Mouse (Mus musculus): Measurements from ENCODE around the gene Ckap5. TPM values are rescaled to one million over a fixed set of nuclear protein-coding genes. Genes with fewer than 3 reads are reported as not detected.
"Not testable (repeated sequence)": the region's sequence is repeated elsewhere in the genome, so short reads cannot be mapped to it uniquely, and the experiment has no call there.

The Ckap5 gene
- total RNA-seq, 2 experiments from 2014 or later = 24.4 to 31.8 TPM

DNA sequence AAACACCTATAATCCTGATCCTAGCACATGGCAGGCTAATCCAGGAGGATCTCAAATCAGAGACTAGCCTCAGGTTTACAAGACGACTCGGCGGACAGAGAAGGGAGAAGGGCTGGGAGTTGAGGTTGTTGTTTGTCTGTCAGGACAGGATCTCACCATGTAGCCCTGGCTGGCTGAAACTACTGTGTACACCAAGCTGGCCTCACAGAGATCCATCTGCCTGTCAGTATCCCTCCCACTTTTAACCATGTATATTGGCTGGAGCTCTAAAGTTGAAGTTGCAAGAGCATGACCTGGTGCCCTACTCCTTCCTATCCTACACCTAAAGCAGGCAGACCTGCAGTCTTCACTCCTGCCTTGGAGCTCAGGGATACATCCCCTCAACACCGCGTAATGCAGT lies 95.8 kb downstream of the Ckap5 start:
- no peak for DNase-seq
- intact Hi-C loops (cut with DNase I) = loop anchor here (10.0 kb wide), 1 partner anchor 308 kb away; no protein-coding TSS in a partner anchor

DNA sequence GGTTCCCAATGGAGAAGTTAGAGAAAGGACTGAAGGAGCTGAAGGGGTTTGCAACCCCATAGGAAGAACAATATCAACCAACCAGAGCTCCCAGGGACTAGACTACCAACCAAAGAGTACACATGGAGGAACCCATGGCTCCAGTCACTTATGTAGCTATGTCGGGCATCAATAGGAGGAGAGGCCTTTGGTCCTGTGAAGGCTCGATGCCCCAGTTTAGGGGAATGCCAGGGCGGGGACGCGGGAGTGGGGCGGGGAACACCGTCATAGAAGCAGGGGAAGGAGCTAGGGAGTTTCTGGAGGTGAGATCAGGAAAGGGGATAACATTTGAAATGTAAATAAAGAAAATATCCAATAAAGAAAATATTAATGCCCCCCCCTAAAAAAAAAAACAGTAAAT lies 96.8 kb downstream of the Ckap5 start:
- intact Hi-C loops (cut with DNase I) = loop anchor here (10.0 kb wide), 1 partner anchor 309 kb away; no protein-coding TSS in a partner anchor
- DNase-seq = not testable (repeated sequence)

DNA sequence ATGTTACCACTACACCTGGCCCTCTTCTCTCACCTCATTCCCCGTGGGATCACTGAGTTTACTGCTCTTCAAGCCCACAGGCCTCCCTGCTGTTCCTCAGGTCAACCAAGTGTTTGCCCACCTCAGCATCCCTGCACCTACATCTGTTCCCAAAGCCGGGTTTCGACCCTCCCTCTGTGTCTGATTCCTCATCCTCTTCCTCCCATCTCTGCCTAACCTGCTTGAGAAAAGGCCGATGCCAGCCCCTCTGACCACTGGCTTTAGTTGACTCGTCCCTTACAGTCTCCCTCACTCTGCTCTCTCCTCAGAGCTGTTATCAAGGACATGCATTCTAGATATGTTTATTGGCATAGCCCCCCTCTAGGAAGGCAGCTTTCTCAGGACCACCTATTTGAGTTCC lies 100.9 kb downstream of the Ckap5 start:
- intact Hi-C loops (cut with DNase I) = loop anchor here (10.0 kb wide), 1 partner anchor 313 kb away; no protein-coding TSS in a partner anchor
- DNase-seq = no peak

DNA sequence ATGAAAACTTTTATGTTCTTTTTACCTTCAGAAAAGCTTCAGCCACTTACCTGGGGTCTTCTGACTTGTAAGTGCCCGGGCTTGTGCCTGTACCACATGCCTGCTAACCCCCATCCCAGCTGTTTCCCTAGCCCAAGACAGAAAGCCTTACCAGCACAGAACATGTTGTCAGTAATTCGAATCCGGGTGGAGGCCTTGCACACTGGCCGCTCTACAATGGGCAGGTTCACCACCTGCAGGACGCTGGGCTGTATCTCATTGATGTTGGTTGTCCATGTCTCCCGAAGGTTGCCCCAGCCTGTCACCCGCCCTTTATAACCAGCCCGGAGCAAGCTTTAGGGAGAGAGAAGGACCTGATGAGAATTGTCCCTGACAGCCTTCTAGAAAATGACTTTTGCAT lies 101.6 kb downstream of the Ckap5 start:
- DNase-seq = no peak
- intact Hi-C loops (cut with DNase I) = loop anchor here (10.0 kb wide), 1 partner anchor 313 kb away; no protein-coding TSS in a partner anchor

DNA sequence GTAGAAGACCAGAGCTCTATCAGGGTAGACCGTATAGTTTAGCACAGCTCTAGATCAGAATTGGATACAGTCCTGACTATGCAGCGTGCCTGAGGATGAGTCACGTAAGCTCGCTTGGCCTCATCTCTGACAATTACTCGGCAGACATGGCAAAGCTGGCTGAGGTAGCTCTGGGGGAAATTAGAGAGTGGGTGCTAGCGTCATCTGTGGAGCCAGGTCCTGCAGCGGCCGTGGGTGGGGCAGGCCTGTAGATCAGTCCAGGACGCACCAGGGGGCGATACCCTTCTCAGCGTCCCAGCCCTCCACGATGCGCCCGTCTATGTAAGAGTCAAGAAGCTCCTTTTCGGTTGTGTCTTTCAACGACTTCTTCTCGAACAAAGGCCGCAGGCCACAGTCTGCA lies 103.1 kb downstream of the Ckap5 start:
- intact Hi-C loops (cut with DNase I) = loop anchor here (10.0 kb wide), 1 partner anchor 315 kb away; no protein-coding TSS in a partner anchor
- DNase-seq = no peak

DNA sequence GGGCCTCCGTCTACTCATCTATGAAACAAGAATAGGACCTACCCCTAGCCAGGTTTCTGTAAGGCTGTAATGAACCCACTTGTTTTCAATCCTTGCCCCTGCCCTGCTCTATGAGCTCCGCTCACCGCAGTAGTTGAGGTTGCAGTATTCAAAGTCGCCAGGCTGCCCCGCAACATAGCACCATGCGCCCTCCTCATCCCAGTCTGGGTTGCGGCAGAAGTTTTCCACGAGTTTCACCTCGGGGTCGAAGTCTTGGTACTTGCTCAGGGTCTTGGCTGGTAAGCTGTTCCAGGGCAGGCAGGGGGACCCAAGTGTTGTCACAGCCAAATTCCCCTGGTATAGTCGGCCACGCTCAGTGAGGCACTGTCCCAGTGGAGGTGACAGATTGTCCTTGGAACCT lies 103.8 kb downstream of the Ckap5 start:
- DNase-seq = no peak
- intact Hi-C loops (cut with DNase I) = no loop called here

DNA sequence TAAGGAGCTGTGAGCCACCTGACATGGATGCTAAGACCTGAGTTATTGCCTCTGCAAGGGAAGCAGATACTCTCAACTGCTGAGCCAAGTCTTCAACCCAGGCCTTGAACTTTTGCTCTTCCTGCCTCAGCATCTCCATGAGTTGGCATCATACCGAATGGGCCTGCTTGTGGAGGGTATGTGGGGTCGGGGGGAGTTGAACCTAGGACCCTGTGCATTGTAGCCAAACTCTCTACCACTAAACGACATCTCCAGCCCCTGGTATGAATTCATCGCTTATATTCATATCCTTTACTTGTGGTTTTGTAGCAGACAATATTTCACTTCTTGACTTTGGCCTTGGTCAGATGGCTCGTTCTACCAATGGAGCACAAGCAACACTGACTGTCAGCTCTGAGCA lies 105.3 kb downstream of the Ckap5 start:
- no peak for DNase-seq
- intact Hi-C loops (cut with DNase I) = no loop called here

DNA sequence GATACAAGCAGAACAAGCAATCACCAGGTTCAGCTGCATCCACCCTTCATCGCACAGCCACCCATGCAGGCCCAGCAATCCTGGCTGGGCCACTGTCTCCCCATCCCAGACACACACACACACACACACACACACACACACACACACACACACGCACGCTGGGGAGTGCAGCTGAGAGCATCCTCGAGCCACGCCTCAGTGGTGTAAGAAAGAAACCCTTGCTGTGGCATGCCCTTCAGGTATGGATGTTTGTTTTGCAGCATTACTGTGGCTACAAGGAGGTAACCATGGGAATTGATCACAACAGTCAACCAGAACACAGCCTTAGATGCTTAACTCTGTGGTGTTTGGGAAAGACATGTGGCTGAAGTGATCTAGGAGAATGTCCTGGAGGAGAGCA lies 105.8 kb downstream of the Ckap5 start:
- DNase-seq = no peak
- intact Hi-C loops (cut with DNase I) = no loop called here

DNA sequence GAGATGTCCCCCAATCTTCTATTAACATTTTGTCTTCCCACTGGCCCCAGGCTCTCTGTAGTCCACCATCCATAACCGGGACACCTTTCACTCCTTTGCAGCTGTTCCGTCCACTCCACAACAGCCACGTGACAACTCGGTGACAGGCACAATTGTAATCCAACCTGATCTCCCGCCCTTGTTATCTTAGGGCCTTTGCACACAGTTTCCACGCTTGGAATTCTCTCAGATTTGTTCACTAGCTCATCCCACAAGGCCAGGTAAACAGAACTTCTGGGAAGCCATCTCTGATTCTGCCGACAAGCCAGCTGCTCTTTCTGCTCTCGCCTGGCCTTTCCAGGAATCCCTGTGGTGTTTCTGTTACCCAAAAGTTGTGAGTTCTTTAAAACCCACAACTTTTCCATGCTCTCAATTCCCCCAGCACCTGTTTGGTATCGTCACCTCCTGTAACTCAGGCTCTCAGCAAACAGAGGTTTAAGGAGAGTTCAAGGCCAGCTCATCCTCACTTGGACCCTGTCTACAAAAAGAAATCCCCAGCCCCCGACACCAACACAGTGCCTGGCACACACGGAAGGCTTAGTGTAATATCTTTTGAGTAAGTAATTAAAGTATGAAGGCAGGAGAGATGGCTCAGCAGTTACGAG lies 106.9 kb downstream of the Ckap5 start:
- DNase-seq = no peak
- intact Hi-C loops (cut with DNase I) = no loop called here

DNA sequence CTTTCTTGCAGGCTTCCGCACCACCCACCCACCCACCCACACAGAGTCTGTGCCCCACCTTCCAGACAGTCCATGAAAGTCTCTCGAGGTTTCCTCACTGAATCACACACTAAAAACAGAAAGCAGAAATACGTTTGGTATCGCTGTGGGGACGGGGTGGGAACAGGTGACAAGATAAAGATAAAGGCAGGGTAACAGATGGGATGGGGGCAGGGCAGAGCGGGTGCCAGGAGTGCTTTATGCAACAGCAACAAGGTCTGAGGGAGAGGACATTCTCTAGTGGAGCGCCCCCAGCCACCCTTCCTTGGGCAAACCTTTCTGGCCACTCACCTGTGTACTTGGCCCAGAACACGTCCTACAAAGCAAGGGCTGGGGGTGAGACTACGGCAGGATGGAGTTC lies 108.3 kb downstream of the Ckap5 start:
- no peak for DNase-seq
- intact Hi-C loops (cut with DNase I) = no loop called here

DNA sequence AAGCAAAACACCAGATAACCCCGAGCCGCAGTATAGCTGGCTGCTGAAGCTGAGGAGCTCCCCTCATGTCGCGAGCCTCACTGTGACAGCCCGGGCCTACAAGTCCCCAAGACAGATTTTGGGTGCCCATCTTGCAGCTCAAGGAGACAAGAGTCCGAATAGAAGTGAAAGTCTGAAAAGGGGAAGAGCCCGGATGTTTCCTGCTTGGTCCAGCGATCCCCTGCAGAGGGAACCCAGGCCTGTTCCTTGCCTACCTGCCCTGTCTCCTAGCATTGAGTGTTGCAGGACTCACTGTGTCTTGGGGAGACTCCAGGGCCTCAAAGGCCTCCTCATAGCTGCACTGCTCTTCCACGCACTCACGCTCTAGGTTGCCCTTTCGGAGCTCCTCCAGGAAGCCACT lies 108.9 kb downstream of the Ckap5 start:
- DNase-seq = no peak
- intact Hi-C loops (cut with DNase I) = no loop called here

DNA sequence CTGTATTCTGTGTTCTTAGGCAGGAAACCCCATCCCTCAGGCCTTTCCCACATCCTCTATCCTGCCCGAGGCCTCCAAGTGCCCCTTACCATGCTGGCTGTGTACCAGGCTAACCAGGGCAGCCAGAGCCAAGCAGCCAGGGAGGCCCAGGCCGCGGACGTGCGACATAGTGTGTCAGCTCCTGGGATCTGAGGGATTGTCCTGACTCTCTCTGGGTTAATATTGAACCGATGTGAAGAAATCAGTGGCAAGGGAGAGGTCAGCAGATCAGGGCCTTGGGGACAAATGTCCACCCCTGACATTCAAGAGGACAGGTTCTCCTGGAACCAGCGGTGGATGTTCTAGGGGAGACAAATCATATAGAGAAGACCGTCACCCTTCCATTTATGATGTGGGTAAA lies 109.7 kb downstream of the Ckap5 start, which contains the start of gene F2:
Gene F2 (minus strand): TSS at position 186 of the 400 bp plus-strand sequence.
- intact Hi-C loops (cut with DNase I) = no loop called here
- DNase-seq = no peak

DNA sequence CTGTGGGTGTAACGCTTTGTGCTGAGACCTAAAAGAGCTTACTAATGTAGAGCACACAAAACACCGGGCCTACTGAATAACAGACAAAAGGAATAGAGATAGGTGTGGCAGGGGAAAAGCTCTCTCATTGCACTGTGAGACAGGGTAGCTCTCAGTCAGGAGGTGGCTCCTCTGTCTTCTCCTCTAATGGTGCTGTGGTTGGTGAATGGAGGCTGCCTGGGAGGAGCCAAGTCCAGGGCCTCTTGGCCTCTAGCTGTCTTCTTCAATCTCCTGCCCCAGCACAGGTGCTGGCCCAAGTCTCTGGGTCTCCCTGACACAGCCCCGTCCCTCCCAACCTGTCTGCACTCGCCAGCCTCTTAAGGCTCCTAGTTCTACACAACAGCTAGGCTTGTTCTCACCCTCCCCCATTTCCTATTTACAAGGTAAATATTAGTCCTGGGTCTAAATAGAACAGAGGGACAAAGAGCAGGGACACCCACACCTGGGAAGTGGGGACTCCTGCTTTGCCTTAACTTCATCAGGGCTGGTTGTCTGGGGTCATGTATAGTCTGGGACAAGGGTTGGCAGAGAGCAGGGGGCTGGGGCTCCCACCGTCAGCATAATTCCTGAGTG lies 110.3 kb downstream of the Ckap5 start:
- intact Hi-C loops (cut with DNase I) = no loop called here

DNA sequence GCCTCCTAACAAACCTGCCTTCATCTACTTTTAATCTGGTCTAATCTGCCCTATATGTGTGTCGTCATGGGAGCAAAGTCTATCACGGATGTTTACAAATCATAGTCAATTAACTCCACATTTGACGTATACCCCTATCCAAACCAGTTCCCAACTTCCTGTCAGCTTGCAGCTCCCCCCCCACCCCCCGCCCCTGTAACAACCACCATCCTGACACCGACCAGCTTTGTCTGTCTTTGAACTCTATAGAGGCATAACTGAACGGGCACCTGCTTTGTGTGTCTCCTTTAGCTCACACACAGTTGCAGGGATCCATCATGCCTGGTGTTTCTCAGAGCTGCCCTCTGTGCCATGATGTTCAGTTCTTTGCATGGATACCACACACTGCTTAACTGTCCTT lies 112.4 kb downstream of the Ckap5 start:
- intact Hi-C loops (cut with DNase I) = no loop called here
- no peak for DNase-seq

More for the DNA sequence above, 110.3 kb downstream of the Ckap5 start:
- no peak for DNase-seq

DNA sequence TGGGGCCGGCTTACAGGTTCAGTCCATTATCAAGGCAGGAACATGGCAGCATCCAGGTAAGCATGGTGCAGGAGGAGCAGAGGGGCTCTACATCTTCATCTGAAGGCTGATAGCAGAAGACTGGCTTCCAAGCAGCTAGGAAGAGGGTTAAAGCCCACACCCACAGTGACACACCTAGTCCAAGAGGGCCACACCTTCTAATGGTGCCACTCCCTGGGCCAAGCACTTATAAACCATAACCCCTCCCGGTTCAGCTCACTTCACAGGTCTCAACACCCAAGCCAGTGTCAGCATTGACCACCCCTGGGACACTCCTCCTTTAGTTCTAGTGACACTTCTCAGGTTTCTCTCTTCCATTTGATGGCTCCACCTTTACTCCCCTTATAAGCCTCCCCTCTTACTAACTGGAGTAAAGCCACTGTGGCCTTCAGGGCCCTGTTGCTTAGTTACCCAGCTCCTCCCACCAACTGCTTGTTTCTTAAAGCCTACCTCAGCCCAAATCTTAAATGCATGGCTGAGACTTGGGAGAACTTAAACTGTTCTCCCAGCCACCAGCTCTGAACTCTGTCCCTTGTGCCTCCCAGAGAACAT lies 116.4 kb downstream of the Ckap5 start:
- intact Hi-C loops (cut with DNase I) = no loop called here
- no peak for DNase-seq

DNA sequence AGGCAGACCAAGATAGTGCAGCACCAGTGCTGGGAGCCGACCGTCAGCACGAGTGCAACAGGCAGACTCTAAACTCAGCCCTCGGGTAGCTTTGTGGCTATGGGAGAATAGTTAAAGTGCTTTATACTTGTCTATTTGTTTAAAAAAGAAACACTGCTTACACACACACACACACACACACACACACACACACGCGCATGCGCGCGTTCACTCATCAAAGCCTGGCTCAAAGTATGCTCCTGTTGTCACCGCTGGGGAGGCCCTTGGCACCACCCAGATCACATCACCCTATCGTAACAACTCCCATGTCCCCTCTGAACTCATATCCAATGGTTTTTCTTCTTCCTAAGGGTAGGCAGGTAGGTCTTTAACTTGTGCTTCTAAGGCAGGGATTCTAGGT lies 117.5 kb downstream of the Ckap5 start:
- no peak for DNase-seq
- intact Hi-C loops (cut with DNase I) = no loop called here

DNA sequence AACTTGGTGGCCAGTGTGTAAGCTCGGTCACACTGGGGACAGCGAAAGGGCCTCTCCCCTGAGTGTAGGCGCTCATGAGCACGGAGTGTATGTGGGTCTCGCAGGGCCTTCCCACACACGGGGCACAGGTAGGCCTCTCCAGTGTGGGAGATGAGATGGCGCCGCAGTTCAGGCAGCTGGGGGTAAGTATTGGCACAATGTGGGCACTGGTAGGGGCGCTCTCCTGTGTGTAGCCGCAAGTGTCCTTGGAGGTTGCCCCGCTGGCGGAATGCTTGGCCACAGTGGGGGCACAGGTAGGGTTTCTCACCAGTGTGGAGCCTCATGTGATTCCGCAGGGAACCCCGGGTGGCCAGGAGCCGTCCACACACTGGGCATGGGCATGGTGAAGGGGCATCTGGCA lies 118.8 kb downstream of the Ckap5 start:
- intact Hi-C loops (cut with DNase I) = no loop called here

DNA sequence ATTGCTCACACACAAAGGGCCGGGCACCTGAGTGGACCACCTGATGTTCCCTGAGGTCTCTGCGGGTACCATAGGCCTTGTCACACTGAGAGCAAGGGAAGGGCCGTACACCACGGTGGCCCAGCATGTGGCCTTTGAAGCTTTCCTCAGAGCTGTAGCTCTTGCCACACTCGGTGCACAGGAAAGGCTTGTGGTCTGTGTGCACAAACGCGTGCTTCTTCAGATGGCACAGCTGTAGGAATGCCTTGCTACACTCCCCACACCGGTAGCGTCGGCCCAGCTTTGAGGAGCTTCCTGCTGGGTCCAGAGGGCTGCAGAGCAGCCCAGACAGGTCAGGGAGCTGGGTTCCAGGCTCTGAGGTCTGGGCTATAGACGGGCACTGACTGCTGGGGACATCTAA lies 119.2 kb downstream of the Ckap5 start:
- no peak for DNase-seq
- intact Hi-C loops (cut with DNase I) = no loop called here

More for the DNA sequence above, 118.8 kb downstream of the Ckap5 start:
- no peak for DNase-seq

DNA sequence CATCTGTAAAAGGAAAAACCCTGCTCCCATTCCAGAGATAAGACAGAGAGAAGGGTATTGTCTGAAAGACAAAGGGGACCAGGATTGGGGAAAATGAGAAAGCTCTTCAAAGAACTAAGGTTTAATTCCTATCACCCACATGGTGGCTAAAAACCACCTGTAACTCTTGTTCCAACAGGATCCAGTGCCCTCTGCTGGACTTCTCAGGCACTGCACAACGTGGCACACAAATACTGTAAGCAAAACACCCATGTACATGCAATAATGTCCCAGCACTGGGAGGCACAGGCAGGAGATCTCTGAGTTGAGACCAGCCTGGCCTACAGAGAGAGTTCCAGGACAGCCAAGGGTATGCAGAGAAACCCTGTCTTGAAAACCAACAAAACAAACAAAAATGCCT lies 120.2 kb downstream of the Ckap5 start:
- intact Hi-C loops (cut with DNase I) = no loop called here
- peak in 1 of 2 experiments; percentile 26 for DNase-seq

DNA sequence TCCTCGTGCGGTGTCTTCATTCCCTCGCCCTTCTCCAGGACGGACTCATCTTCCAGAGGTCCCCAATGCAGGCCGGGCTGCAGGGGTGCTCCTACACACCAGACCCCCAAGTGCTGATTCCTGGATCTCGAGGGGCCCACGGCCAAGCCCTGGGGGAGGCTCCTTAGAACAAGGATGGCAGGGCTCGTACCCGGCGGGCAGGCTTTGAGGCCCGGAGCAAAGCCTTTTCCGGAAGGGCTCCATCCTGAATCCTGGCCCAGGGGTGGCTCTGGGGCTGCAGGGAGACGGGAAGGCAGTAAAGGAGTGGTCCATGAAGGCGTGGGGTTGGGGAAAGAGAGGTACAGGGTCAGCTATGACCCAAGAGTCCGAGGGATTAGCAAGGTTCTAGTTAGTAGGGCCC lies 122.6 kb downstream of the Ckap5 start:
- DNase-seq = no peak
- intact Hi-C loops (cut with DNase I) = no loop called here

DNA sequence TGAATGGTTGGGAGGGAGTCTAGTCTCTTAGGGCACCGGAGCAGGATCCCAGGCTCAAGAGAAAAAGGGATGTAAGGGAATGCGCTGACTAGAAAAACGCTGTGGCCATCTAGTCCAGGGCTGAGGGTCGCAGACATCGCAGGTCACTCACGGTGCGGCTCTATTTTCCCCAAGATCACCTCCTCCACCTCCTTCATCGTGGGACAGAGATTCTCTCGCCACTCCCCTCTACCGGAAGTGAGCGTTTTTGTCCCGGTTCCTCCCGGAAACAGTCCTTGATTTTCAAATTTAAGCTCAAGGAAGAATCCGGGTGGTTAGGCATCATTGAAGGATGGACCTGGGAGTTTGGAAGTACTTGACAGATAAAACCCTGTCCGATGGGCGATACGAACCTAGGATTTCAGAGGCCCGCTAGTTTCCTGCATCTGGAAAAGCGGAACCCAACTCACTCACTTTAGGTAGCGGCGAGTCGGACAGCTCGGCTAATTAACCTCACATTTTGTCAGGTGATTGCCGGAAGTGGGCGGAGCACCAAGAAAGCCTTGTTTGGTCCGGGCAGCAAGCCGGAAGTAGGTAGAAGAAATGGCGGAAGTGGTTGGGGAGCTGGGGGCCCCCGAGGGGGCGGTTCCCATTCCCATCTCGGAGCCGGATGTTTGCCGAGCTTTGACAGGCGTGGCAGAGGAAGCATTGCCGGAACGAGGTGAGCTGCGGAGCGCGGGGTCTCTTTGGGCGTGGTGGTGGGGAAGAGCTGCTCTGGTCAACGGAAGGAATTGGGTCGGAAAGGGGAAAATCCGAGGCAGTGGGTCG lies 123.2 kb downstream of the Ckap5 start, which contains the start of the genes Zfp408 and Arhgap1:
Gene Zfp408 (minus strand): TSS at position 239 of the 807 bp plus-strand sequence.
Gene Arhgap1 (plus strand): TSS at position 308 of the 807 bp plus-strand sequence.
- intact Hi-C loops (cut with DNase I) = loop anchor here (2.0 kb wide), 1 partner anchor 61 kb away; the partner anchor contains the start of genes Atg13 and Harbi1
- peak; percentile 95 to 96 for DNase-seq
